Mouse (Mus musculus) kidney, postnatal 25 days (tissue): ENCODE measurements around the gene Myl6b.
A peak's percentile ranks its signal among the peaks of the same experiment; 100 is the strongest.

Experiments used
- DNase-seq, 2 experiments: peaks; one replicate each; pipeline ENCODE4 v3.0.0; 2021; ENCODE audit warnings: mixed read lengths in 2 of 2

The Myl6b gene

GRCm38 (mm10) chr10:128498590-128498989 is at the start of gene Myl6b:
Gene Myl6b (minus strand): TSS chr10:128498685.
- peak; percentile 97 to 99 for DNase-seq

GRCm38 (mm10) chr10:128547361-128548032 is 49.0 kb upstream of the Myl6b start, which contains the start of gene Zc3h10:
Gene Zc3h10 (minus strand): TSS chr10:128547774.
- peak; percentile 93 to 99 for DNase-seq

GRCm38 (mm10) chr10:128546787-128547186 is 48.3 kb upstream of the Myl6b start:
- DNase-seq = no peak

GRCm38 (mm10) chr10:128546361-128546760 is 47.9 kb upstream of the Myl6b start:
- no peak for DNase-seq

GRCm38 (mm10) chr10:128545570-128545898 is 47.0 kb upstream of the Myl6b start:
- no peak for DNase-seq

GRCm38 (mm10) chr10:128544674-128545569 is 46.4 kb upstream of the Myl6b start:
- DNase-seq = peak in 1 of 2 experiments; percentile 39

GRCm38 (mm10) chr10:128544151-128544657 is 45.7 kb upstream of the Myl6b start:
- DNase-seq = no peak

GRCm38 (mm10) chr10:128543100-128543499 is 44.6 kb upstream of the Myl6b start:
- DNase-seq = no peak

GRCm38 (mm10) chr10:128538340-128538870 is 39.9 kb upstream of the Myl6b start:
- no peak for DNase-seq

- DNase-seq = peak; percentile 89 to 93
These were observed 37.9 kb upstream of the Myl6b start for GRCm38 (mm10) chr10:128536266-128536940.

GRCm38 (mm10) chr10:128535624-128536265 is 37.3 kb upstream of the Myl6b start:
- no peak for DNase-seq

- no peak for DNase-seq
These were observed 36.7 kb upstream of the Myl6b start for GRCm38 (mm10) chr10:128535206-128535605.

GRCm38 (mm10) chr10:128526366-128527356 is 28.2 kb upstream of the Myl6b start:
- DNase-seq = no peak

- peak; percentile 95 to 99 for DNase-seq
These were observed 27.3 kb upstream of the Myl6b start, which contains the start of gene Esyt1 for GRCm38 (mm10) chr10:128525671-128526308. Gene Esyt1 (minus strand): TSS chr10:128525871.

- DNase-seq = peak; percentile 54 to 77
These were observed 26.5 kb upstream of the Myl6b start for GRCm38 (mm10) chr10:128524732-128525662.

GRCm38 (mm10) chr10:128524111-128524731 is 25.7 kb upstream of the Myl6b start:
- peak in 1 of 2 experiments; percentile 32 for DNase-seq

GRCm38 (mm10) chr10:128522351-128522750 is 23.9 kb upstream of the Myl6b start:
- no peak for DNase-seq

GRCm38 (mm10) chr10:128520591-128520990 is 22.1 kb upstream of the Myl6b start:
- DNase-seq = no peak

- peak; percentile 49 to 67 for DNase-seq
These were observed 20.3 kb upstream of the Myl6b start for GRCm38 (mm10) chr10:128518833-128519232.
